Mouse (Mus musculus) stomach, adult 2 months (tissue): ENCODE measurements around the gene Pfdn5. TPM values are rescaled to one million over a fixed set of nuclear protein-coding genes. Genes with fewer than 3 reads are reported as not detected.

Experiments used
- polyA plus RNA-seq: library from polyadenylated mRNA; depleted of rRNA; stranded (reverse); fragments of >200 nt; gene quantifications from 2 replicates; pipeline ENCODE4 v1.2.3, GENCODE M21; 2012; rRNA removed

Gene Pfdn5
- polyA plus RNA-seq = 10.2 and 10.5 TPM in 2 replicates

GRCm38 (mm10) chr15:102326022-102326576, at the start of gene Pfdn5:
Gene Pfdn5 (plus strand): TSS chr15:102326116.

GRCm38 (mm10) chr15:102279092-102279782, 46.7 kb upstream of the Pfdn5 start, which contains the start of gene Mfsd5:
Gene Mfsd5 (plus strand): TSS chr15:102279454.

GRCm38 (mm10) chr15:102295633-102296367, 30.1 kb upstream of the Pfdn5 start, which contains the start of gene Espl1:
Gene Espl1 (plus strand): TSS chr15:102296266.

GRCm38 (mm10) chr15:102331610-102332015, 5.7 kb downstream of the Pfdn5 start, which contains the start of gene Myg1:
Gene Myg1 (plus strand): TSS chr15:102331709.

GRCm38 (mm10) chr15:102350138-102350941, 24.4 kb downstream of the Pfdn5 start, which contains the start of gene Aaas:
Gene Aaas (minus strand): TSS chr15:102350771.

GRCm38 (mm10) chr15:102366733-102367344, 40.9 kb downstream of the Pfdn5 start, which contains the start of gene Sp7:
Gene Sp7 (minus strand): TSS chr15:102367182.

Other genes starting within 250 kb of the Pfdn5 start
- 67.8 and 68.1 TPM in 2 replicates for gene Tns2, start 225.7 kb upstream of the Pfdn5 start, polyA plus RNA-seq
- gene Spryd3, start 189.9 kb upstream of the Pfdn5 start, polyA plus RNA-seq = 31.6 and 32.7 TPM in 2 replicates
- 38.2 and 48.3 TPM in 2 replicates for gene Igfbp6, start 181.8 kb upstream of the Pfdn5 start, polyA plus RNA-seq
- gene Soat2, start 175.6 kb upstream of the Pfdn5 start, polyA plus RNA-seq = 8.3 and 10.1 TPM in 2 replicates
- gene Zfp740, start 122.9 kb upstream of the Pfdn5 start, polyA plus RNA-seq = 5.2 and 6.7 TPM in 2 replicates
- gene Csad, start 121.4 kb upstream of the Pfdn5 start, polyA plus RNA-seq = 16.5 and 23.7 TPM in 2 replicates
- 1.9 and 3.1 TPM in 2 replicates for gene Itgb7, start 94.2 kb upstream of the Pfdn5 start, polyA plus RNA-seq
- gene Rarg, start 68.6 kb upstream of the Pfdn5 start, polyA plus RNA-seq = 29.2 and 33.2 TPM in 2 replicates
- gene Gm9918, start 55.6 kb upstream of the Pfdn5 start, polyA plus RNA-seq = 0.06 TPM in 2 replicates
- 57.4 and 84.1 TPM in 2 replicates for gene Mfsd5, start 46.7 kb upstream of the Pfdn5 start, polyA plus RNA-seq
- gene Espl1, start 29.9 kb upstream of the Pfdn5 start, polyA plus RNA-seq = 2.2 and 4.3 TPM in 2 replicates
- gene Myg1, start 5.6 kb downstream of the Pfdn5 start, polyA plus RNA-seq = 24.7 and 27.7 TPM in 2 replicates
- 22.6 and 24.0 TPM in 2 replicates for gene Aaas, start 24.7 kb downstream of the Pfdn5 start, polyA plus RNA-seq
- gene Sp7, start 41.1 kb downstream of the Pfdn5 start, polyA plus RNA-seq = 0.05 and 0.10 TPM in 2 replicates
- gene Sp1, start 80.0 kb downstream of the Pfdn5 start, polyA plus RNA-seq = 2.7 and 7.2 TPM in 2 replicates
- 2.6 and 6.6 TPM in 2 replicates for gene Amhr2, start 119.3 kb downstream of the Pfdn5 start, polyA plus RNA-seq
- 485 and 586 TPM in 2 replicates for gene Prr13, start 132.9 kb downstream of the Pfdn5 start, polyA plus RNA-seq
- gene Pcbp2, start 144.4 kb downstream of the Pfdn5 start, polyA plus RNA-seq = 195 and 199 TPM in 2 replicates
- gene Gm10337, start 177.6 kb downstream of the Pfdn5 start, polyA plus RNA-seq = not detected in 2 replicates
- 1.8 and 2.4 TPM in 2 replicates for gene Map3k12, start 190.9 kb downstream of the Pfdn5 start, polyA plus RNA-seq
- 52.2 and 62.0 TPM in 2 replicates for gene Tarbp2, start 192.1 kb downstream of the Pfdn5 start, polyA plus RNA-seq
- gene Npff, start 198.8 kb downstream of the Pfdn5 start, polyA plus RNA-seq = 2.6 and 5.3 TPM in 2 replicates